Mouse (Mus musculus) kidney, embryonic 15.5 days (tissue): ENCODE results near the gene Gtf3a. TPM values are rescaled to one million over a fixed set of nuclear protein-coding genes. Genes with fewer than 3 reads are reported as not detected.

Experiments used
- ATAC-seq: fragments of 200-750 bp; cut with Nextera tagmentation; replicated peaks from 2 replicates; pipeline ENCODE4 v1.8.0; 2017; ENCODE audit warnings: moderate TSS enrichment; ENCODE audit not compliant: low FRiP score
- H3K27ac ChIP-seq: fragments of 300-500 bp; sonication (generic); 2 replicates; pipeline ENCODE4 v1.5.1; 2015; ENCODE audit warnings: mild to moderate bottlenecking, inconsistent platforms
- H3K27me3 ChIP-seq: fragments of 300-500 bp; sonication (generic); 2 replicates; pipeline ENCODE4 v1.6.1; 2015; ENCODE audit warnings: inconsistent platforms
- H3K36me3 ChIP-seq: fragments of 300-500 bp; sonication (generic); 2 replicates; pipeline ENCODE4 v1.6.1; 2015; ENCODE audit warnings: inconsistent platforms
- H3K4me1 ChIP-seq: fragments of 300-500 bp; sonication (generic); 2 replicates; pipeline ENCODE4 v1.6.1; 2015; ENCODE audit warnings: inconsistent platforms
- H3K4me2 ChIP-seq: fragments of 300-500 bp; sonication (generic); 2 replicates; pipeline ENCODE4 v1.6.1; 2015; ENCODE audit warnings: moderate library complexity, mild to moderate bottlenecking, inconsistent platforms
- H3K4me3 ChIP-seq: fragments of 300-500 bp; sonication (generic); replicated peaks from 2 replicates; pipeline ENCODE4 v1.5.1; 2015; ENCODE audit warnings: mild to moderate bottlenecking, inconsistent platforms
- H3K9ac ChIP-seq: fragments of 300-500 bp; sonication (generic); 2 replicates; pipeline ENCODE4 v1.6.1; 2015; ENCODE audit warnings: mild to moderate bottlenecking, inconsistent platforms
- H3K9me3 ChIP-seq: fragments of 300-500 bp; sonication (generic); replicated peaks from 2 replicates; pipeline ENCODE4 v1.6.1; 2016; ENCODE audit warnings: inconsistent platforms
- WGBS: fragments of 180-500 bp; shearing (Covaris S2); methylation state at CpG from one replicate; pipeline ENCODE4 v1.1.7; 2015; ENCODE audit warnings: mixed read lengths; 5-methylcytosine and 5-hydroxymethylcytosine counted together
- polyA plus RNA-seq: library from polyadenylated mRNA; unstranded; fragments of >200 nt; fragmentation: Nextera tagmentation; extraction: Ambion mirVana; gene quantifications from 2 replicates; pipeline ENCODE4 v1.2.1, GENCODE M21; 2015

The Gtf3a gene
- polyA plus RNA-seq, 1 experiment from 2014 or later: 125 TPM

GRCm38 (mm10) chr5:146968695-146969393, 20.4 kb downstream of the Gtf3a start:
- ATAC-seq: no peak
- Histone ChIP-seq H3K4me2 (no peak overlapping the region), H3K36me3 (no peaks in the 10 kb centered on the region), H3K9me3 (no peaks in the 10 kb centered on the region), H3K27ac (no peak overlapping the region), H3K27me3 (no peaks in the 10 kb centered on the region), H3K4me3 (no peak overlapping the region), H3K4me1 (peaks cover 17% of the 10 kb centered on the region), H3K9ac (no peak overlapping the region)
- WGBS: 38% methylated on average over 13 of the region's 13 CpGs

- no peaks in the 10 kb centered on the region for H3K9me3 ChIP-seq
- WGBS: 48% methylated on average over 10 of the region's 10 CpGs
- no peak overlapping the region for H3K9ac ChIP-seq
- H3K4me2 ChIP-seq: no peak overlapping the region
- peaks cover 26% of the 10 kb centered on the region for H3K4me1 ChIP-seq
- no peaks in the 10 kb centered on the region for H3K27me3 ChIP-seq
- ATAC-seq: no peak
- H3K4me3 ChIP-seq: no peak overlapping the region
- H3K36me3 ChIP-seq: no peaks in the 10 kb centered on the region
- no peak overlapping the region for H3K27ac ChIP-seq
These were observed 23.5 kb downstream of the Gtf3a start for GRCm38 (mm10) chr5:146971776-146972561.

- Histone ChIP-seq H3K4me2 (no peak overlapping the region), H3K36me3 (no peaks in the 10 kb centered on the region), H3K4me3 (no peak overlapping the region), H3K9ac (no peak overlapping the region), H3K9me3 (no peaks in the 10 kb centered on the region), H3K27ac (no peak overlapping the region), H3K4me1 (peaks cover 26% of the 10 kb centered on the region), H3K27me3 (no peaks in the 10 kb centered on the region)
- WGBS: 80% methylated on average over 9 of the region's 9 CpGs
- no peak; the same call in 1 of the 2 replicates for ATAC-seq
These were observed 24.9 kb downstream of the Gtf3a start for GRCm38 (mm10) chr5:146973353-146973752.

GRCm38 (mm10) chr5:146973858-146974780, 25.7 kb downstream of the Gtf3a start:
- H3K27ac ChIP-seq: peak overlapping the region; percentile 11
- no peaks in the 10 kb centered on the region for H3K9me3 ChIP-seq
- ATAC-seq: peak; percentile 66
- H3K4me2 ChIP-seq: peak overlapping the region; percentile 27
- peaks cover 22% of the 10 kb centered on the region for H3K4me1 ChIP-seq
- H3K36me3 ChIP-seq: no peaks in the 10 kb centered on the region
- no peaks in the 10 kb centered on the region for H3K27me3 ChIP-seq
- 57% methylated on average over 25 of the region's 25 CpGs for WGBS
- H3K9ac ChIP-seq: no peak overlapping the region
- H3K4me3 ChIP-seq: no peak overlapping the region

GRCm38 (mm10) chr5:146974781-146975123, 26.3 kb downstream of the Gtf3a start:
- Histone ChIP-seq H3K4me1 (peaks cover 21% of the 10 kb centered on the region), H3K36me3 (no peaks in the 10 kb centered on the region), H3K27me3 (no peaks in the 10 kb centered on the region), H3K9ac (no peak overlapping the region), H3K4me2 (peak overlapping the region; percentile 27), H3K9me3 (no peaks in the 10 kb centered on the region), H3K27ac (no peak overlapping the region), H3K4me3 (no peak overlapping the region)
- peak; percentile 37; the same call in 1 of the 2 replicates for ATAC-seq
- WGBS: 23% methylated on average over 13 of the region's 13 CpGs

- Histone ChIP-seq H3K9ac (no peak overlapping the region), H3K27me3 (peaks cover 36% of the 10 kb centered on the region), H3K27ac (no peak overlapping the region), H3K4me1 (no peaks in the 10 kb centered on the region), H3K36me3 (no peaks in the 10 kb centered on the region), H3K9me3 (no peaks in the 10 kb centered on the region), H3K4me3 (no peak overlapping the region), H3K4me2 (no peak overlapping the region)
- WGBS: 85% methylated on average over 6 of the region's 6 CpGs
- ATAC-seq: no peak
These were observed 32.9 kb downstream of the Gtf3a start for GRCm38 (mm10) chr5:146981376-146981775.

- ATAC-seq: no peak; the same call in 1 of the 2 replicates
- Histone ChIP-seq H3K27me3 (peaks cover 41% of the 10 kb centered on the region), H3K9ac (no peak overlapping the region), H3K4me2 (no peak overlapping the region), H3K9me3 (no peaks in the 10 kb centered on the region), H3K27ac (no peak overlapping the region), H3K4me1 (no peaks in the 10 kb centered on the region), H3K4me3 (no peak overlapping the region), H3K36me3 (no peaks in the 10 kb centered on the region)
- WGBS: 8% methylated on average over 8 of the region's 8 CpGs
These were observed 34.8 kb downstream of the Gtf3a start for GRCm38 (mm10) chr5:146983216-146983615.

- Histone ChIP-seq H3K4me3 (no peak overlapping the region), H3K9ac (no peak overlapping the region), H3K4me1 (no peaks in the 10 kb centered on the region), H3K9me3 (no peaks in the 10 kb centered on the region), H3K4me2 (peak overlapping the region; percentile 31), H3K27ac (no peak overlapping the region), H3K27me3 (peaks cover 41% of the 10 kb centered on the region), H3K36me3 (no peaks in the 10 kb centered on the region)
- WGBS: 65% methylated on average over 21 of the region's 21 CpGs
- ATAC-seq: no peak
These were observed 37.4 kb downstream of the Gtf3a start for GRCm38 (mm10) chr5:146985725-146986433.

- ATAC-seq: no peak
- peaks cover 36% of the 10 kb centered on the region for H3K27me3 ChIP-seq
- no peaks in the 10 kb centered on the region for H3K4me1 ChIP-seq
- H3K9me3 ChIP-seq: no peaks in the 10 kb centered on the region
- H3K4me2 ChIP-seq: no peak overlapping the region
- 91% methylated on average over 10 of the region's 10 CpGs for WGBS
- no peaks in the 10 kb centered on the region for H3K36me3 ChIP-seq
- H3K9ac ChIP-seq: no peak overlapping the region
- H3K27ac ChIP-seq: no peak overlapping the region
- H3K4me3 ChIP-seq: no peak overlapping the region
These were observed 39.1 kb downstream of the Gtf3a start for GRCm38 (mm10) chr5:146987588-146987987.

GRCm38 (mm10) chr5:146989051-146989450, 40.6 kb downstream of the Gtf3a start:
- peaks cover 24% of the 10 kb centered on the region for H3K27me3 ChIP-seq

GRCm38 (mm10) chr5:146993509-146993908, 45.1 kb downstream of the Gtf3a start:
- H3K4me2 ChIP-seq: no peak overlapping the region
- no peak overlapping the region for H3K9ac ChIP-seq
- H3K4me1 ChIP-seq: no peaks in the 10 kb centered on the region
- no peaks in the 10 kb centered on the region for H3K9me3 ChIP-seq
- no peak for ATAC-seq
- H3K27ac ChIP-seq: no peak overlapping the region
- H3K36me3 ChIP-seq: no peaks in the 10 kb centered on the region
- 58% methylated on average over 8 of the region's 8 CpGs for WGBS
- H3K27me3 ChIP-seq: no peaks in the 10 kb centered on the region
- H3K4me3 ChIP-seq: no peak overlapping the region

More at GRCm38 (mm10) chr5:146989051-146989450, 40.6 kb downstream of the Gtf3a start:
- H3K9me3 ChIP-seq: no peaks in the 10 kb centered on the region
- no peak overlapping the region for H3K9ac ChIP-seq
- WGBS: 51% methylated on average over 5 of the region's 5 CpGs
- H3K27ac ChIP-seq: no peak overlapping the region
- H3K4me3 ChIP-seq: no peak overlapping the region
- no peaks in the 10 kb centered on the region for H3K36me3 ChIP-seq
- ATAC-seq: no peak
- H3K4me1 ChIP-seq: no peaks in the 10 kb centered on the region
- no peak overlapping the region for H3K4me2 ChIP-seq
